Mouse (Mus musculus): ENCODE results near the gene Pdcd1lg2. TPM values are rescaled to one million over a fixed set of nuclear protein-coding genes. Genes with fewer than 3 reads are reported as not detected.

The Pdcd1lg2 gene
- polyA plus RNA-seq, 1 experiment from 2014 or later, result not detected

DNA sequence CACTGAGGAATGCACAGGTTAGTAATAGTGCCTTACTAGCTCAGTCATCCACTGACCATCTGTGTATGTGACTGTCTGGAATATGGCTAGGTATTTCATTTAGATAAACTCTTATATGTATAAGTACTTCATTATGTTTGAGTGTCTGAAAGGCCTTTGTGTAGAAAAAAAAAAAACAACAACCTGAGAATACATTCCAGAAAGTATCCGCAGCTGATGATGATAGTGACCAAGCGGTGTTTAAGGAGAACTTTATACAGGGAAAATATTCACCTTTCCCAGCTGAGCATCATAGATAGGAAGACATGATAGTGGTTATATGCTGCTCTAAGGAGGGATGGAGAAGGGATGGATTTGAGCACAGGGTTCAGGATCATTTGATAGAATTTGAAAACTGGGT, 42.7 kb upstream of the Pdcd1lg2 start:
- Histone ChIP-seq H3K4me1 (ENCODE audit: control insufficient read depth, insufficient read depth, low read length) (peaks cover 5% of the 10 kb centered on the region), H3K9ac (replicated peaks; ENCODE audit: low read length) (no peak overlapping the region), H3K27me3 (ENCODE audit: control insufficient read depth, insufficient read depth, low read length) (no peaks in the 10 kb centered on the region), H3K36me3 (ENCODE audit: control insufficient read depth, insufficient read depth, low read length) (no peaks in the 10 kb centered on the region), H3K4me2 (ENCODE audit: low read length) (no peak overlapping the region), H3K4me3 (replicated peaks; ENCODE audit: low read depth, low read length) (no peak overlapping the region), H3K9me3 (ENCODE audit: control insufficient read depth, low read length) (no peaks in the 10 kb centered on the region), H3K27ac (replicated peaks; ENCODE audit: low read depth, low read length) (no peak overlapping the region)
- no peak for DNase-seq
- no peak for ATAC-seq (ENCODE audit: low FRiP score, low TSS enrichment)
- 93% methylated on average over 2 of the region's 2 CpGs for WGBS

- Histone ChIP-seq H3K4me1 (ENCODE audit: control insufficient read depth, insufficient read depth, low read length) (peaks cover 5% of the 10 kb centered on the region), H3K9me3 (ENCODE audit: control insufficient read depth, low read length) (no peaks in the 10 kb centered on the region), H3K4me3 (replicated peaks; ENCODE audit: low read depth, low read length) (no peak overlapping the region), H3K27ac (replicated peaks; ENCODE audit: low read depth, low read length) (no peak overlapping the region), H3K4me2 (ENCODE audit: low read length) (no peak overlapping the region), H3K27me3 (ENCODE audit: control insufficient read depth, insufficient read depth, low read length) (no peaks in the 10 kb centered on the region), H3K36me3 (ENCODE audit: control insufficient read depth, insufficient read depth, low read length) (no peaks in the 10 kb centered on the region), H3K9ac (replicated peaks; ENCODE audit: low read length) (no peak overlapping the region)
- 88% methylated on average over 3 of the region's 3 CpGs for WGBS
- ATAC-seq (ENCODE audit: low FRiP score, low TSS enrichment) (no peak), DNase-seq (no peak)
Observed at GRCm38 (mm10) chr19:29368671-29369309, 41.9 kb upstream of the Pdcd1lg2 start.

DNA sequence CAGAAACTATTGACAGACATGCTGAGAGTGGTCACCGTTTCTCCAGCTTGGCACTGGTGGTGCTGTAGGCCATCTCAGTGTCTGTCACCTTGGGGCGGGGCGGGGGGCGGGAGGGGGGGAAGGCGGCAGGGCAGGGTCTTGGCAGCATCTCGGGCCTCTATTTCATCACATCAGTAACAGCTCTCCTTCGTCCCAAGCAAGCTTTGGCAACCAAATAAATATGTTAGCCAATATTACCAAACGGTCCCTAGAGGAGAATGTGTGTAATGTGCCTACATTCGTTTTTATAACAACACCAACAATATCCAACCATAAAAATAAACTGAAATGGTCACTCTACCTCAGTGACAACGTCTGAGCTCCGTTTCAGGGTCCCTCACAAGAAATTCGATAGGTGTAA, 40.6 kb upstream of the Pdcd1lg2 start:
- DNase-seq (no peak), ATAC-seq (ENCODE audit: low FRiP score, low TSS enrichment) (no peak)
- Histone ChIP-seq H3K9ac (replicated peaks; ENCODE audit: low read length) (no peak overlapping the region), H3K4me1 (ENCODE audit: control insufficient read depth, insufficient read depth, low read length) (peaks cover 5% of the 10 kb centered on the region), H3K27me3 (ENCODE audit: control insufficient read depth, insufficient read depth, low read length) (no peaks in the 10 kb centered on the region), H3K9me3 (ENCODE audit: control insufficient read depth, low read length) (no peaks in the 10 kb centered on the region), H3K27ac (replicated peaks; ENCODE audit: low read depth, low read length) (no peak overlapping the region), H3K36me3 (ENCODE audit: control insufficient read depth, insufficient read depth, low read length) (no peaks in the 10 kb centered on the region), H3K4me3 (replicated peaks; ENCODE audit: low read depth, low read length) (no peak overlapping the region), H3K4me2 (ENCODE audit: low read length) (no peak overlapping the region)
- WGBS, result 79% methylated on average over 12 of the region's 12 CpGs

GRCm38 (mm10) chr19:29370545-29371283, 40.0 kb upstream of the Pdcd1lg2 start:
- DNase-seq, result no peak
- Histone ChIP-seq H3K9me3 (ENCODE audit: control insufficient read depth, low read length) (no peaks in the 10 kb centered on the region), H3K36me3 (ENCODE audit: control insufficient read depth, insufficient read depth, low read length) (no peaks in the 10 kb centered on the region), H3K4me2 (ENCODE audit: low read length) (no peak overlapping the region), H3K27ac (replicated peaks; ENCODE audit: low read depth, low read length) (no peak overlapping the region), H3K9ac (replicated peaks; ENCODE audit: low read length) (no peak overlapping the region), H3K27me3 (ENCODE audit: control insufficient read depth, insufficient read depth, low read length) (no peaks in the 10 kb centered on the region), H3K4me3 (replicated peaks; ENCODE audit: low read depth, low read length) (no peak overlapping the region), H3K4me1 (ENCODE audit: control insufficient read depth, insufficient read depth, low read length) (peaks cover 5% of the 10 kb centered on the region)
- ATAC-seq (ENCODE audit: low FRiP score, low TSS enrichment), result no peak
- WGBS, result 90% methylated on average over 7 of the region's 7 CpGs

DNA sequence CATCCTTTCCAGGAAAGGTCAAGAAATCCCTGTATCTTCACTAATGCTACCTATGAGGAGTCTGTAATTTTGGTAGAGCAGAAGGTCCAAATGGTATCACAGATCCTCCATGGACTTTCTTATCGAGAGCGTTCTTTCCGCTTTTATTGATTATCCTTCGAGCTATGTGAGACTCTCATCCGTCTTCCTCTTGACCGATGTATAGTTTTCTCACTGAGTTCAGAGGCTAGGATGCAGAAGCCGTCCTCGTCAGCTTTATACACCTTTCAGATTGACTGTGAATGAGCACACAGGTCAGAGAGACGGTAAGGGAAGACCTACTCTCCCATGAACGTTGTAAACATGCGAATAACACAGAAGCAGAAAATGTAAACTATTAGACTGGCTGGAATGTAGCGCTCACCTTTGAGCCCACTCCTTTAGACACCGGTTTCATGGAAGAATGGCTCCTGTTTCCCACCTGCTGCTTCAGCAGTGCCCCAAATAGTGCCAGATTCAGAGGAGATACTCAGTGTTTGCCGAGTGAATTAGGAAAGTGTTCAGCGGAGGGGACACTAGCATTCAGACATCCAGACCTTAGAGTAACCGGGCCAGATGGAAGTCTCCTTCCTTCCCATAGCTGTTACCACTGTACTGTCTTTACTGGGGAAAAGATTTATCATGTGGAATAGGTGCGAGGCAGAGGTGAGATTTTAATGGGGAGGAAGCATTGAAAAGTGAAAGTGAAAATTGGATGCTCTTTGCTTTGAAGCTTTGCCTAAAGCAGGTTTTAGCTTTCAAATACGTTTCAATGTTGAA, 39.2 kb upstream of the Pdcd1lg2 start:
- Histone ChIP-seq H3K4me1 (ENCODE audit: control insufficient read depth, insufficient read depth, low read length) (peaks cover 5% of the 10 kb centered on the region), H3K27ac (replicated peaks; ENCODE audit: low read depth, low read length) (no peak overlapping the region), H3K4me2 (ENCODE audit: low read length) (no peak overlapping the region), H3K36me3 (ENCODE audit: control insufficient read depth, insufficient read depth, low read length) (no peaks in the 10 kb centered on the region), H3K4me3 (replicated peaks; ENCODE audit: low read depth, low read length) (no peak overlapping the region), H3K9me3 (ENCODE audit: control insufficient read depth, low read length) (no peaks in the 10 kb centered on the region), H3K9ac (replicated peaks; ENCODE audit: low read length) (no peak overlapping the region), H3K27me3 (ENCODE audit: control insufficient read depth, insufficient read depth, low read length) (no peaks in the 10 kb centered on the region)
- WGBS, result 86% methylated on average over 18 of the region's 18 CpGs
- no peak for ATAC-seq (ENCODE audit: low FRiP score, low TSS enrichment)
- DNase-seq, result no peak

DNA sequence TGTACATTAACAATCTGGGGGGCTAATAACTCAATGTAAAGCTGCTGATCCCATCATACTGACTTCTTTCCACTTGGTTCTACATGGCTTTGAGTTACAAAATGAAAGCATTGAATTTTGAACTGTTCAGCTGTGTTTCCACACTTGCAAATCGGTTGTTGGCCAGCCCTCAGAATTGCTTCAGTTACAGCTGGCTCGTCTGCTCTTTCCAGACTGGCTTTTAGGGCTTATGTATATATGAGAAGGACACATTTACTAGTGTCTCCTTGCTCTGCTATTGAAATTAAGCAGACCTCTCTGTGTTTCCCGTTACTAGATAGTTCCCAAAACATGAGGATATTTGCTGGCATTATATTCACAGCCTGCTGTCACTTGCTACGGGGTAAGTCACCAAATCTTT, 38.6 kb upstream of the Pdcd1lg2 start:
- Histone ChIP-seq H3K4me2 (ENCODE audit: low read length) (no peak overlapping the region), H3K4me3 (replicated peaks; ENCODE audit: low read depth, low read length) (no peak overlapping the region), H3K27ac (replicated peaks; ENCODE audit: low read depth, low read length) (no peak overlapping the region), H3K9me3 (ENCODE audit: control insufficient read depth, low read length) (no peaks in the 10 kb centered on the region), H3K9ac (replicated peaks; ENCODE audit: low read length) (no peak overlapping the region), H3K36me3 (ENCODE audit: control insufficient read depth, insufficient read depth, low read length) (no peaks in the 10 kb centered on the region), H3K27me3 (ENCODE audit: control insufficient read depth, insufficient read depth, low read length) (no peaks in the 10 kb centered on the region), H3K4me1 (ENCODE audit: control insufficient read depth, insufficient read depth, low read length) (peaks cover 3% of the 10 kb centered on the region)
- no peak for DNase-seq
- WGBS, result 80% methylated on average over 4 of the region's 4 CpGs
- ATAC-seq (ENCODE audit: low FRiP score, low TSS enrichment), result no peak

DNA sequence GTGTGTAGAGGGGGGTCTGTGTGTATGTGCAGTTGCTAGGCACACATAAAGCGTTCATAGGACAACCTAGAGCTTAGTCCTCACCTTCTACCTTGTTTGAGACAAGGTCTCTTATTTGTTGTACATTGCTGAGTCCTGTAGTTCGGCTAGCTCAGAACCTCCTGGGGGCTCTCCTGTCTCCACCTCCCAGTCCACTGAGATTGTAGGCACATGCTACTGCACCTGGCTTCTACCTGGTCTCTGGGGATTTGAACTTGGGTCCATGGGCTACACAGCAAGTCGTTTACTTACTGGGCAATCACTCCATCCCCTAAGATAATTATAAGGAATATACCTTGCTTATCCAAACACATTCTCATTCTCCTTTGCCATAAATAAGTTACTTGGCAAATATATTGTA, 38.1 kb upstream of the Pdcd1lg2 start:
- no peak overlapping the region for H3K4me2 ChIP-seq (ENCODE audit: low read length)
- H3K27me3 ChIP-seq (ENCODE audit: control insufficient read depth, insufficient read depth, low read length), result no peaks in the 10 kb centered on the region
- no peaks in the 10 kb centered on the region for H3K36me3 ChIP-seq (ENCODE audit: control insufficient read depth, insufficient read depth, low read length)
- no peaks in the 10 kb centered on the region for H3K9me3 ChIP-seq (ENCODE audit: control insufficient read depth, low read length)
- ATAC-seq (ENCODE audit: low FRiP score, low TSS enrichment) (no peak), DNase-seq (no peak)
- no peak overlapping the region for H3K4me3 ChIP-seq (replicated peaks; ENCODE audit: low read depth, low read length)
- WGBS, result 95% methylated on average over 3 of the region's 3 CpGs
- H3K27ac ChIP-seq (replicated peaks; ENCODE audit: low read depth, low read length), result no peak overlapping the region
- no peaks in the 10 kb centered on the region for H3K4me1 ChIP-seq (ENCODE audit: control insufficient read depth, insufficient read depth, low read length)
- H3K9ac ChIP-seq (replicated peaks; ENCODE audit: low read length), result no peak overlapping the region

DNA sequence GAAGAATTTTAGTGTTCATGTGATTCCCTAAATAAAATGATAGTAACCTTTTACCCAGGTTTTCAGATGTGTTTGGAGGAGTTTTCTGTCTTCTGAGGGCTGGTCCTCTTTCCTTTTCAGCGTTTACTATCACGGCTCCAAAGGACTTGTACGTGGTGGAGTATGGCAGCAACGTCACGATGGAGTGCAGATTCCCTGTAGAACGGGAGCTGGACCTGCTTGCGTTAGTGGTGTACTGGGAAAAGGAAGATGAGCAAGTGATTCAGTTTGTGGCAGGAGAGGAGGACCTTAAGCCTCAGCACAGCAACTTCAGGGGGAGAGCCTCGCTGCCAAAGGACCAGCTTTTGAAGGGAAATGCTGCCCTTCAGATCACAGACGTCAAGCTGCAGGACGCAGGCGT, 37.3 kb upstream of the Pdcd1lg2 start:
- Histone ChIP-seq H3K36me3 (ENCODE audit: control insufficient read depth, insufficient read depth, low read length) (no peaks in the 10 kb centered on the region), H3K4me1 (ENCODE audit: control insufficient read depth, insufficient read depth, low read length) (no peaks in the 10 kb centered on the region), H3K27ac (replicated peaks; ENCODE audit: low read depth, low read length) (no peak overlapping the region), H3K27me3 (ENCODE audit: control insufficient read depth, insufficient read depth, low read length) (no peaks in the 10 kb centered on the region), H3K9ac (replicated peaks; ENCODE audit: low read length) (peak overlapping the region; percentile 26; the same call in 1 of the 2 replicates), H3K4me2 (ENCODE audit: low read length) (peak overlapping the region; percentile 44), H3K4me3 (replicated peaks; ENCODE audit: low read depth, low read length) (0 out of 2 replicates have a peak overlapping the region, but pooled peaks have one; percentile 10), H3K9me3 (ENCODE audit: control insufficient read depth, low read length) (no peaks in the 10 kb centered on the region)
- WGBS, result 43% methylated on average over 11 of the region's 11 CpGs
- no peak for DNase-seq
- no peak for ATAC-seq (ENCODE audit: low FRiP score, low TSS enrichment)
